Mouse (Mus musculus): ENCODE measurements around the gene Nme9. TPM values are rescaled to one million over a fixed set of nuclear protein-coding genes. Genes with fewer than 3 reads are reported as not detected.

The Nme9 gene
- not detected for total RNA-seq (2021)
- polyA plus RNA-seq (2012; rRNA removed) = 1.7 TPM in 1 of 2 replicates, not detected in the other
- long read RNA-seq = 0 reads

DNA sequence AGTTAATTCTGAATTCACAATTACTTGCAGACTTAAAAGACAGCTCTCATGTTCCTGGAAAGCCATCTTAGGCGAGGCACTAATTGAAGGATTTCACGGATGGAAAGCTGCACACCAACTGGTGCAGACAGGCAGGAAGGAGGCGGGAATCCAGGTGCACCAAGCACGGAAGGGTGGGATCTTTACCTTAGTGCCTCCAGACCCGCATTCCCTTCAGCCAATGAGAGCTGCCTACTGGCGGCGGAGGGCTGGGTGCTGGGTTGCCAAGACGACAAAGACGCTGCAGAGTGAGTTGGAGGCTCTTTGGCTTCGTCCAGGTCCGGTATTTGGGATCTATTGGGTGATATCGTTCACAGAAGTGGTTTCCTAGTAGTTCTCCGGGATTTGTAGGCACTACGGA is at the start of gene Nme9:
Nme9 (plus strand) TSS at position 315 of the 400 bp plus-strand sequence.
- Histone ChIP-seq H3K27me3 (ENCODE audit: control insufficient read depth, insufficient read depth, low read length) (no peaks in the 10 kb centered on the region; the same call in 1 of the 2 replicates), H3K4me3 (no peak within 1 kb of the TSS), H3K79me2 (replicated peaks; ENCODE audit: control insufficient read depth, insufficient read depth, low read length) (no peaks in the 10 kb centered on the region), H3K27ac (no peak within 1 kb of the TSS), H3K9ac (ENCODE audit: low read depth, low read length) (no peak within 1 kb of the TSS), H3K36me3 (ENCODE audit: control insufficient read depth, insufficient read depth, low read length) (no peaks in the 10 kb centered on the region), H3K4me1 (ENCODE audit: control insufficient read depth, insufficient read depth, low read length) (no peaks in the 10 kb centered on the region)
- intact Hi-C loops (cut with DNase I) = loop anchor here (2.0 to 10.0 kb wide), 3 partner anchors 74 to 388 kb away; no protein-coding TSS in a partner anchor
- TF ChIP-seq POLR2A (IDR thresholded peaks at IDR 0.05; ENCODE audit: insufficient read depth, low read depth, low read length) (no peak), CTCF (IDR thresholded peaks at IDR 0.05) (no peak), EP300 (IDR thresholded peaks at IDR 0.05; ENCODE audit: insufficient read depth, low read depth, low read length) (no peak)
- 8% methylated on average over 14 of the region's 14 CpGs for WGBS
- no peak for DNase-seq

DNA sequence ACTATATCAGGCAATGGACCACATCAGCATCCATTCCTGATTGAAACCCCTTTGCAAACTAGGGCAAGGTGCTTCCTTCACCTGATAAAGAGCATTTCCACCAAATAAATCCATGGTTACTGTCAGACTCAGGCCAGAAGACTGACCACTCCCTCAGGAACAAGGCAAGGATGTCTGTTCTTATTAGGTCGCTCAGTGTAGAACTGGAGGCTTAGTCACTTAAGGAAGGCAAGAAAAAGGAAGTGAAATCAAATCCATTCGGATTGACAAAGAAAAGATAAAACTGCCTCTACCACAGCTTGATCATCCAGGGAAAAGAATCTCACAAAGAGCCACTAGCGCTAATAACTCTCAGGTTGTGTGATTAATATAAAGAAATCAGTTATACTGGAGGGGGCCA is 42.0 kb upstream of the Nme9 start:
- Histone ChIP-seq H3K9ac (ENCODE audit: low read depth, low read length) (no peak overlapping the region), H3K27me3 (ENCODE audit: control insufficient read depth, insufficient read depth, low read length) (no peaks in the 10 kb centered on the region), H3K27ac (no peak overlapping the region), H3K4me3 (no peak overlapping the region), H3K4me1 (ENCODE audit: control insufficient read depth, insufficient read depth, low read length) (no peaks in the 10 kb centered on the region), H3K36me3 (ENCODE audit: control insufficient read depth, insufficient read depth, low read length) (no peaks in the 10 kb centered on the region), H3K79me2 (replicated peaks; ENCODE audit: control insufficient read depth, insufficient read depth, low read length) (no peaks in the 10 kb centered on the region)
- WGBS = 64% methylated on average over 3 of the region's 3 CpGs
- no peak for DNase-seq
- TF ChIP-seq EP300 (IDR thresholded peaks at IDR 0.05; ENCODE audit: insufficient read depth, low read depth, low read length) = no peak
- no peak for TF ChIP-seq POLR2A (IDR thresholded peaks at IDR 0.05; ENCODE audit: insufficient read depth, low read depth, low read length)
- no peak for TF ChIP-seq CTCF (IDR thresholded peaks at IDR 0.05)
- intact Hi-C loops (cut with DNase I) = no loop called here

DNA sequence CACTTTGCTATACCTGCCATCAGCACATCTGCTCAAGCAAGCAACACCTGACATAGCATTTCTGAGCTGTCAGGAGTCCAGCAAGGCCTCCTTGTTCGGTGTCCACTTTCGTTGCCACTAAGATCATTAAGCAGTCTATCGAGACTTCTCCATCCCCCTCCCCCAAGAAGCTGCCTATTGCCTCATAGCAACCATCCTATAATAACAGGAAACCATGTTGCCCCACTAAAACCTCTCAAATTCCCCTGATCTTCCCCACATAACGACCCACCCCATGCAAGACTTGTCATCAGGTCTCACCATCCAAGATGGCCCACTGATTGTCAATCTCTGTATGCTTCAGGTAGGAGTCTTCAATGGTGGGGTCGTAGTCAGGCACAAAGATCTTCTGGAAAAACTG is 40.2 kb upstream of the Nme9 start:
- 88% methylated on average over 5 of the region's 5 CpGs for WGBS

DNA sequence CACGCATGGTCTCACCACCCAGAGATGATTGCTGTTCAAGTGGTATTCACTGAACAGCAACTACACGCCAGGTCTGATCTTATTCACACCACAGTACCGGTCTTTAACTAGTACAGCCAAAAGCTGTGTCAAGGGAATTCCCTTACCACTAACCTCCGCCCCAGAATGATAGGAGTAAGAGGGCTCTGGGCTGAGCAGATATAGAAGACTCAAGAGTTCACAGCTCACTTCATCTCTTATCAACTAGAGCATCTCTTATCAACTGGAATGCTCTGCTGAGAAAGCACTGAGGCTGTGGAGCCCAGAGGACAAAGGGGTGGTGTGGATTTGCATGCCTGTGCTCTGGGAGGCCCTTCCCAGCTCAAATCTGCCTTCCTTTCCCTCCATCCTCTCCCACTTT is 39.5 kb upstream of the Nme9 start:
- 71% methylated on average over 4 of the region's 4 CpGs for WGBS

More for the DNA sequence above, 40.2 kb upstream of the Nme9 start:
- Histone ChIP-seq H3K36me3 (ENCODE audit: control insufficient read depth, insufficient read depth, low read length) (no peaks in the 10 kb centered on the region), H3K27me3 (ENCODE audit: control insufficient read depth, insufficient read depth, low read length) (no peaks in the 10 kb centered on the region), H3K4me3 (no peak overlapping the region), H3K79me2 (replicated peaks; ENCODE audit: control insufficient read depth, insufficient read depth, low read length) (no peaks in the 10 kb centered on the region), H3K4me1 (ENCODE audit: control insufficient read depth, insufficient read depth, low read length) (no peaks in the 10 kb centered on the region), H3K27ac (no peak overlapping the region), H3K9ac (ENCODE audit: low read depth, low read length) (no peak overlapping the region)
- no peak for DNase-seq
- intact Hi-C loops (cut with DNase I) = no loop called here
- TF ChIP-seq POLR2A (IDR thresholded peaks at IDR 0.05; ENCODE audit: insufficient read depth, low read depth, low read length) (no peak), EP300 (IDR thresholded peaks at IDR 0.05; ENCODE audit: insufficient read depth, low read depth, low read length) (no peak), CTCF (IDR thresholded peaks at IDR 0.05) (no peak)

DNA sequence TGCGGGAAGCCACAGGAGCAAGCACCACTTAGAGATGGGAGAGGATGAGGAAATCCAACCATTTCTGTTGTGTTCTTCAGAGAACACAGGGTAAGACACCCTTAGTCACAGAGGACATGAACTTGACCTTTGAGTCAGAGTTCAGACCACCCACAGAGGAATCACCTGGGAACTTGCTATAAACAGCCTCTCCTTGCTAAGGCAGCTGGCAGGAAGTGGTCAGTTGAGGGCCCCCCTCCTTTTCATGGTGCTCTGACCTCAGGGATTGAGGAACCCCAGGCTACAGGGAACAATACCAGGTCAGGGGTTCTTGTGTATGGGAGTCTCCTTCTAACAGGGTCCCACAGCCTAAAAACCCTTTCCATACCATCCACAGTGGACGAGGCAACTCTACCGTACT is 34.5 kb upstream of the Nme9 start:
- no peak overlapping the region for H3K4me3 ChIP-seq
- peaks cover 6% of the 10 kb centered on the region for H3K4me1 ChIP-seq (ENCODE audit: control insufficient read depth, insufficient read depth, low read length)
- no peaks in the 10 kb centered on the region for H3K79me2 ChIP-seq (replicated peaks; ENCODE audit: control insufficient read depth, insufficient read depth, low read length)
- no peaks in the 10 kb centered on the region for H3K36me3 ChIP-seq (ENCODE audit: control insufficient read depth, insufficient read depth, low read length)
- WGBS = 81% methylated on average over 3 of the region's 3 CpGs
- intact Hi-C loops (cut with DNase I) = no loop called here
- no peak for DNase-seq
- no peak overlapping the region for H3K27ac ChIP-seq
- H3K27me3 ChIP-seq (ENCODE audit: control insufficient read depth, insufficient read depth, low read length) = no peaks in the 10 kb centered on the region
- H3K9ac ChIP-seq (ENCODE audit: low read depth, low read length) = no peak overlapping the region
- no peak for TF ChIP-seq EP300 (IDR thresholded peaks at IDR 0.05; ENCODE audit: insufficient read depth, low read depth, low read length)
- no peak for TF ChIP-seq POLR2A (IDR thresholded peaks at IDR 0.05; ENCODE audit: insufficient read depth, low read depth, low read length)
- TF ChIP-seq CTCF (IDR thresholded peaks at IDR 0.05) = no peak

More for the DNA sequence above, 39.5 kb upstream of the Nme9 start:
- no peaks in the 10 kb centered on the region for H3K4me1 ChIP-seq (ENCODE audit: control insufficient read depth, insufficient read depth, low read length)
- no peaks in the 10 kb centered on the region for H3K27me3 ChIP-seq (ENCODE audit: control insufficient read depth, insufficient read depth, low read length)
- TF ChIP-seq EP300 (IDR thresholded peaks at IDR 0.05; ENCODE audit: insufficient read depth, low read depth, low read length) = no peak
- TF ChIP-seq POLR2A (IDR thresholded peaks at IDR 0.05; ENCODE audit: insufficient read depth, low read depth, low read length) = no peak
- TF ChIP-seq CTCF (IDR thresholded peaks at IDR 0.05) = no peak
- no peak overlapping the region for H3K9ac ChIP-seq (ENCODE audit: low read depth, low read length)
- H3K79me2 ChIP-seq (replicated peaks; ENCODE audit: control insufficient read depth, insufficient read depth, low read length) = no peaks in the 10 kb centered on the region
- intact Hi-C loops (cut with DNase I) = no loop called here
- no peak overlapping the region for H3K4me3 ChIP-seq
- H3K36me3 ChIP-seq (ENCODE audit: control insufficient read depth, insufficient read depth, low read length) = no peaks in the 10 kb centered on the region
- H3K27ac ChIP-seq = no peak overlapping the region
- no peak for DNase-seq

DNA sequence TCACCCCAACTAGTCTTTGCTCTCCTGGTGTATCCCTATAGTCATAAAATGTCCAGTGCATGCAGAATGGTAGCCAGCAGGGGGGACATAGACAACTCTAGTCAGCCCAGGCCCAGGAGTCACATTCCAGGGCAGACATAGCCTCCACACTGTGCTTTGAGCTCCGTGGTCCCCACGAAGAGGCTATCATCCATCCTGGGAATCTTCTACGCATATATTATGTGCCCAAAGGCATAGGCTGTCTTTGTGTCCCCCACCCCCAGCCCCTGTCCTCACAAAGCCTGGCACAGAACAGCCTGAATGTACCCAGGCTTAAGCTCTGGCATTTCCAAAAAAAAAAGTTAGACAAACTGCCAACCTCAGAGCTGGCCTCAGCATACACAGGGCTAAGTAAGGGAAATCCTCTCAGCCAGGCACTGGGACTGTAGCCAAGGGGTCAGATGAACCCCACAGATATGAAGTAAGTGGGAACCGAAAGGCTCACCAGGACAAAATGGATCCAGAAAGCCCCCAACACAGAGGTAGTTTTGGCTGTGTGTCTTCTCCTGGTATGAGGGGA is 33.9 kb upstream of the Nme9 start:
- TF ChIP-seq CTCF (IDR thresholded peaks at IDR 0.05) (no peak), EP300 (IDR thresholded peaks at IDR 0.05; ENCODE audit: insufficient read depth, low read depth, low read length) (no peak), POLR2A (IDR thresholded peaks at IDR 0.05; ENCODE audit: insufficient read depth, low read depth, low read length) (no peak)
- Histone ChIP-seq H3K27ac (no peak overlapping the region), H3K36me3 (ENCODE audit: control insufficient read depth, insufficient read depth, low read length) (no peaks in the 10 kb centered on the region), H3K27me3 (ENCODE audit: control insufficient read depth, insufficient read depth, low read length) (no peaks in the 10 kb centered on the region), H3K9ac (ENCODE audit: low read depth, low read length) (no peak overlapping the region), H3K4me3 (no peak overlapping the region), H3K79me2 (replicated peaks; ENCODE audit: control insufficient read depth, insufficient read depth, low read length) (no peaks in the 10 kb centered on the region), H3K4me1 (ENCODE audit: control insufficient read depth, insufficient read depth, low read length) (peaks cover 6% of the 10 kb centered on the region)
- intact Hi-C loops (cut with DNase I) = no loop called here
- 57% methylated on average over 4 of the region's 4 CpGs for WGBS
- no peak for DNase-seq

Data from heart, adult 2 months (tissue).